Comparison of ENCODE assay signal across 40 mouse cellular contexts in genomic region chr2:76630293-76630692, GRCm38 (mm10). TPM values are rescaled to one million over a fixed set of nuclear protein-coding genes. Genes with fewer than 3 reads are reported as not detected.
"Had no signal": no experiment of that assay in that cellular context is flagged by ENCODE, and none has a peak within 500 bp of the region (broad histone marks: within the 10 kb centered on the region; RNA-seq: fewer than 3 reads in every experiment).

No protein-coding gene starts in this region.

- H3K4me2 ChIP-seq: heart, embryonic 11.5 days; heart, embryonic 12.5 days; heart, embryonic 13.5 days; heart, embryonic 15.5 days; hindbrain, embryonic 12.5 days; hindbrain, embryonic 13.5 days; hindbrain, embryonic 14.5 days; hindbrain, embryonic 15.5 days; intestine, embryonic 15.5 days; kidney, embryonic 15.5 days had no signal

- H3K27ac ChIP-seq: heart, embryonic 13.5 days; heart, embryonic 15.5 days; hindbrain, embryonic 10.5 days; hindbrain, embryonic 12.5 days; hindbrain, embryonic 13.5 days; hindbrain, embryonic 14.5 days; hindbrain, embryonic 15.5 days; hindbrain, postnatal 0 days; intestine, embryonic 15.5 days; kidney, embryonic 15.5 days; kidney, postnatal 0 days; layer of hippocampus, adult 2 months; left cerebral cortex, adult 2 months had no signal

- H3K27me3 ChIP-seq: heart, embryonic 12.5 days; heart, embryonic 13.5 days; heart, embryonic 15.5 days; hindbrain, embryonic 12.5 days; hindbrain, embryonic 13.5 days; hindbrain, embryonic 15.5 days; intestine, embryonic 15.5 days; kidney, embryonic 15.5 days had no signal

- H3K4me1 ChIP-seq: heart, embryonic 12.5 days; heart, embryonic 13.5 days; heart, embryonic 15.5 days; hindbrain, embryonic 10.5 days; hindbrain, embryonic 12.5 days; hindbrain, embryonic 13.5 days; hindbrain, embryonic 15.5 days; intestine, embryonic 15.5 days; kidney, embryonic 15.5 days had no signal

- H3K9me3 ChIP-seq: hindbrain, embryonic 12.5 days; hindbrain, embryonic 13.5 days; hindbrain, embryonic 15.5 days had no signal

- DNase-seq: heart, postnatal 10 days; heart, postnatal 14 days; heart, postnatal 36 days; heart, postnatal 4 days; kidney, adult 11 months; kidney, adult 18-20 months; kidney, adult 2 months; kidney, adult 8-10 months; kidney, adult 9 months; kidney, postnatal 10 days; kidney, postnatal 14 days; kidney, postnatal 25 days; kidney, postnatal 36 days; kidney, postnatal 4 days; layer of hippocampus, adult 9-11 months; layer of hippocampus, postnatal 36 days had no signal

- ATAC-seq: hindbrain, embryonic 16.5 days; hindbrain, postnatal 0 days; inflammation-experienced regulatory T-cells, adult 6 months; intestine, embryonic 15.5 days; intestine, embryonic 16.5 days had no signal

- H3K9ac ChIP-seq: heart, embryonic 12.5 days; heart, embryonic 13.5 days; heart, embryonic 15.5 days; hindbrain, embryonic 12.5 days; hindbrain, embryonic 13.5 days; hindbrain, embryonic 14.5 days; hindbrain, embryonic 15.5 days; intestine, embryonic 15.5 days; kidney, embryonic 15.5 days had no signal

- H3K4me3 ChIP-seq: heart, embryonic 12.5 days; heart, embryonic 13.5 days; heart, embryonic 15.5 days; hindbrain, embryonic 10.5 days; hindbrain, embryonic 12.5 days; hindbrain, embryonic 13.5 days; hindbrain, embryonic 15.5 days; intestine, embryonic 15.5 days; kidney, embryonic 15.5 days; layer of hippocampus, adult 2 months; left cerebral cortex, adult 2 months had no signal

RNA-seq across cellular contexts. Expression of gene Pjvk, which starts 18.0 kb away (rescaled TPM):
- total RNA-seq: heart, adult 8-10 months; heart, postnatal 25 days; heart, postnatal 36 days; heart, postnatal 4 days; hematopoietic stem cell, adult 5-6 weeks; layer of hippocampus, postnatal 36 days; left cerebral cortex, adult 18-20 months; left cerebral cortex, adult 2 months had no signal
- polyA plus RNA-seq: heart, embryonic 12.5 days; heart, embryonic 13.5 days; heart, embryonic 14.5 days; heart, embryonic 15.5 days; inflammation-experienced regulatory T-cells, adult 6 months; intestine, embryonic 16.5 days; large intestine, adult 2 months had no signal
